Mouse (Mus musculus): ENCODE data around the gene Rrp1b. TPM values are rescaled to one million over a fixed set of nuclear protein-coding genes. Genes with fewer than 3 reads are reported as not detected.

Gene Rrp1b
- polyA plus RNA-seq, 1 experiment from 2014 or later = 13.9 TPM

DNA sequence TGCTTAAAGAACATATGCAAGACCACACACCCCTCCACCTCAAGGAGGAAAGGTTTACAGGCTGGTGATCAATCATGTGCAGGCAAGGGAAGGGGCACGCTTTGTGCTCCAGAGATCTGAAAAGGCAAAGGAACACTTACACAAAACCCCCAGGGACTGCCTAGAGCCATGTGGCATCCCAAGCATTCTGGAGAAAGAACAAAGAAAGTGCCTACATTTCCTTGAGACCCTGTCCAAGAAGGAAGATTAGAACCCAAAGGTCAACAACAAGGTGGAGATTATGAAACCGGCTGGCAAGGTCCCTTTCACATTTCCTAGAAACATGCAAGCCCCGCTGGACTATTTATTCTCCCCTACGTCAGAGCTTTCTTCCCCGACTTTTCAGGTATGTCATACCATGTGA, 11.2 kb upstream of the Rrp1b start:
- no peaks in the 10 kb centered on the region for H3K4me1 ChIP-seq (ENCODE audit: insufficient read depth)
- TF ChIP-seq CTCF (IDR thresholded peaks at IDR 0.05; ENCODE audit: low read depth) = no peak
- no peak for TF ChIP-seq EP300 (IDR thresholded peaks at IDR 0.05; ENCODE audit: low read depth)
- no peaks in the 10 kb centered on the region for H3K9me3 ChIP-seq (ENCODE audit: low read length)
- H3K9ac ChIP-seq (replicated peaks) = no peak overlapping the region
- H3K27me3 ChIP-seq (ENCODE audit: insufficient read depth, low read length) = no peaks in the 10 kb centered on the region
- no peak overlapping the region for H3K27ac ChIP-seq (ENCODE audit: low read depth)
- ATAC-seq = no peak
- H3K4me2 ChIP-seq (ENCODE audit: low read depth, low read length) = no peak overlapping the region
- DNase-seq = no peak
- no peaks in the 10 kb centered on the region for H3K36me3 ChIP-seq (replicated peaks; ENCODE audit: insufficient read depth, low read length)
- 64% methylated on average over 5 of the region's 5 CpGs for WGBS (ENCODE audit: insufficient replicate concordance)
- H3K4me3 ChIP-seq (ENCODE audit: low read depth, low read length) = no peak overlapping the region

GRCm38 (mm10) chr17:32025386-32025785, 10.5 kb upstream of the Rrp1b start:
- TF ChIP-seq CTCF (IDR thresholded peaks at IDR 0.05; ENCODE audit: low read depth) = peak; percentile 95
- TF ChIP-seq EP300 (IDR thresholded peaks at IDR 0.05; ENCODE audit: low read depth) = no peak
- H3K4me1 ChIP-seq (ENCODE audit: insufficient read depth) = 0 out of 2 replicates have a peak, but pooled peaks cover under 1% of the 10 kb centered on the region
- peak; percentile 64 for DNase-seq
- no peaks in the 10 kb centered on the region for H3K36me3 ChIP-seq (replicated peaks; ENCODE audit: insufficient read depth, low read length)
- H3K9ac ChIP-seq (replicated peaks) = no peak overlapping the region
- no peak overlapping the region for H3K4me2 ChIP-seq (ENCODE audit: low read depth, low read length)
- peak; percentile 70; the same call in 1 of the 2 replicates for ATAC-seq
- no peaks in the 10 kb centered on the region for H3K9me3 ChIP-seq (ENCODE audit: low read length)
- H3K27ac ChIP-seq (ENCODE audit: low read depth) = no peak overlapping the region
- no peak overlapping the region for H3K4me3 ChIP-seq (ENCODE audit: low read depth, low read length)
- 11% methylated on average over 2 of the region's 2 CpGs for WGBS (ENCODE audit: insufficient replicate concordance)
- H3K27me3 ChIP-seq (ENCODE audit: insufficient read depth, low read length) = no peaks in the 10 kb centered on the region

GRCm38 (mm10) chr17:32027666-32028065, 8.2 kb upstream of the Rrp1b start:
- H3K36me3 ChIP-seq (replicated peaks; ENCODE audit: insufficient read depth, low read length) = no peaks in the 10 kb centered on the region
- TF ChIP-seq EP300 (IDR thresholded peaks at IDR 0.05; ENCODE audit: low read depth) (no peak), CTCF (IDR thresholded peaks at IDR 0.05; ENCODE audit: low read depth) (peak; percentile 68)
- WGBS (ENCODE audit: insufficient replicate concordance) = 29% methylated on average over 3 of the region's 3 CpGs
- no peak for DNase-seq
- H3K27ac ChIP-seq (ENCODE audit: low read depth) = no peak overlapping the region
- no peak overlapping the region for H3K9ac ChIP-seq (replicated peaks)
- no peak for ATAC-seq
- H3K27me3 ChIP-seq (ENCODE audit: insufficient read depth, low read length) = no peaks in the 10 kb centered on the region
- H3K4me1 ChIP-seq (ENCODE audit: insufficient read depth) = peaks cover 3% of the 10 kb centered on the region; the same call in 1 of the 2 replicates
- no peak overlapping the region for H3K4me2 ChIP-seq (ENCODE audit: low read depth, low read length)
- H3K9me3 ChIP-seq (ENCODE audit: low read length) = no peaks in the 10 kb centered on the region
- H3K4me3 ChIP-seq (ENCODE audit: low read depth, low read length) = no peak overlapping the region

DNA sequence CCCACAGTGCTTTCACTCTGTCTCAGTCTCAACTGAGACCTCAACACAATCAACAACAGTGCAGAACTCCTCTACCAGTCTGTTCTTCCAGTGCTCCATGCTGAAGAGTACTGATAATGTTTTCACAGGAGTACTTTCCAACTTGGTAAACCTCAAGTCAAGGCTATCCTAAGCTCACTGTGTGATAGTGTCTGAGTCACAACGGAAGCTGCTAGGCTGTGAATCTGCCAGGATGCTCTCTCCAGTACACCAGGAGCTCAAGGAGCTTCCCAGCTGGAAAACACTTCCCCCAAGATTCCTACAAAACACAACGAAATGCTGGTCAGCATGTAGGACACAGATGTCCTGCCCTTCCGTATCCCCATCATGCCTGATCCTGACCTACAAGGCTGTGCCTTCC, 7.6 kb upstream of the Rrp1b start:
- ATAC-seq (no peak), DNase-seq (no peak)
- H3K27me3 ChIP-seq (ENCODE audit: insufficient read depth, low read length) = no peaks in the 10 kb centered on the region
- TF ChIP-seq CTCF (IDR thresholded peaks at IDR 0.05; ENCODE audit: low read depth) (no peak), EP300 (IDR thresholded peaks at IDR 0.05; ENCODE audit: low read depth) (no peak)
- peaks cover 3% of the 10 kb centered on the region; the same call in 1 of the 2 replicates for H3K4me1 ChIP-seq (ENCODE audit: insufficient read depth)
- no peak overlapping the region for H3K4me3 ChIP-seq (ENCODE audit: low read depth, low read length)
- H3K9ac ChIP-seq (replicated peaks) = no peak overlapping the region
- H3K9me3 ChIP-seq (ENCODE audit: low read length) = no peaks in the 10 kb centered on the region
- 73% methylated on average over 3 of the region's 3 CpGs for WGBS (ENCODE audit: insufficient replicate concordance)
- H3K27ac ChIP-seq (ENCODE audit: low read depth) = no peak overlapping the region
- no peak overlapping the region for H3K4me2 ChIP-seq (ENCODE audit: low read depth, low read length)
- no peaks in the 10 kb centered on the region for H3K36me3 ChIP-seq (replicated peaks; ENCODE audit: insufficient read depth, low read length)

DNA sequence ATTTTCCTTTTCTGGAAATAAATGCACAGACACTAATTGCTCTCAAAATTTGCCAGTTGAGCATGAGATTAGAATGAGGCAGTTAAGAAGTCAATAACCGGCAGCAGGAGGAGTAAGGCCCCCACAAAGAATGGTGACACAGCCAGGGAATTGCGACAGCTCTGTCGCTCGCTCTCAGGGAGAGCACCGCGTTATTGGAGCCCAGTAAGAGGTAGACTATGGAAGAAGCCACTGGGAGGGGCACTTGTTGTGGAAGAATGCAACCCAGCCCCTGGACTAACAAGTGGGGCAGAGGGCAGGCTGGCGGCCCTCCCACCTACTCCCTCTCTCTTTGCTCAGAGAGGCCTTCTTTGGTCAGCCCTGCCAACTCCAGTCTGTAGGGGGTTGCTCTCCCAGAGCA, 4.2 kb upstream of the Rrp1b start:
- WGBS (ENCODE audit: insufficient replicate concordance) = 35% methylated on average over 7 of the region's 7 CpGs
- H3K27me3 ChIP-seq (ENCODE audit: insufficient read depth, low read length) = no peaks in the 10 kb centered on the region
- TF ChIP-seq EP300 (IDR thresholded peaks at IDR 0.05; ENCODE audit: low read depth) (no peak), CTCF (IDR thresholded peaks at IDR 0.05; ENCODE audit: low read depth) (no peak)
- no peak overlapping the region for H3K4me3 ChIP-seq (ENCODE audit: low read depth, low read length)
- H3K9me3 ChIP-seq (ENCODE audit: low read length) = no peaks in the 10 kb centered on the region
- peaks cover 10% of the 10 kb centered on the region for H3K4me1 ChIP-seq (ENCODE audit: insufficient read depth)
- H3K9ac ChIP-seq (replicated peaks) = no peak overlapping the region
- DNase-seq (peak; percentile 42), ATAC-seq (no peak; the same call in 1 of the 2 replicates)
- H3K36me3 ChIP-seq (replicated peaks; ENCODE audit: insufficient read depth, low read length) = no peaks in the 10 kb centered on the region
- H3K4me2 ChIP-seq (ENCODE audit: low read depth, low read length) = no peak overlapping the region
- no peak overlapping the region for H3K27ac ChIP-seq (ENCODE audit: low read depth)

DNA sequence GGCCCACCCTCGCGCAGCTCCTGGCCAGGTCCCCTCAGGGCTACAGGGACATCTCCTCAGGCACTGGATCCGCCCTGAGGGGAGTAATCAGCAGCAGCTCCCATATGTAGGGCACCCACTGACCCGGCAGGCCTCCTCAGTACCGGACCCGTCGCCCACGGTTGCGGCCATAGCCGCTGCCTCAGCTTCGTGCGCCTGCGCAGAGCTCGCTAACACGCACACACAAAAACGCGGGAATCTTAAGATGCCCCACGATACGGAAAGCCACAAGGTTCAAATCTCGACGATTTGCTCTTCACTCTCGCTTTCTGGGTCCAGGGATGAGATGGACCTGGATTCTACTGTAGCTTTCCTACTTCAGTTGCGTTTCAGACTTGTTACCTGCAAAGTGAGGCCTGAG, 1.6 kb upstream of the Rrp1b start:
- H3K9me3 ChIP-seq (ENCODE audit: low read length) = no peaks in the 10 kb centered on the region
- peaks cover 23% of the 10 kb centered on the region for H3K4me1 ChIP-seq (ENCODE audit: insufficient read depth)
- TF ChIP-seq EP300 (IDR thresholded peaks at IDR 0.05; ENCODE audit: low read depth) (no peak), CTCF (IDR thresholded peaks at IDR 0.05; ENCODE audit: low read depth) (no peak)
- 87% methylated on average over 23 of the region's 23 CpGs for WGBS (ENCODE audit: insufficient replicate concordance)
- DNase-seq (no peak), ATAC-seq (no peak)
- no peak overlapping the region for H3K4me2 ChIP-seq (ENCODE audit: low read depth, low read length)
- no peak overlapping the region for H3K9ac ChIP-seq (replicated peaks)
- H3K36me3 ChIP-seq (replicated peaks; ENCODE audit: insufficient read depth, low read length) = no peaks in the 10 kb centered on the region
- H3K27ac ChIP-seq (ENCODE audit: low read depth) = no peak overlapping the region
- no peaks in the 10 kb centered on the region for H3K27me3 ChIP-seq (ENCODE audit: insufficient read depth, low read length)
- no peak overlapping the region for H3K4me3 ChIP-seq (ENCODE audit: low read depth, low read length)
